In the genomic region with DNA sequence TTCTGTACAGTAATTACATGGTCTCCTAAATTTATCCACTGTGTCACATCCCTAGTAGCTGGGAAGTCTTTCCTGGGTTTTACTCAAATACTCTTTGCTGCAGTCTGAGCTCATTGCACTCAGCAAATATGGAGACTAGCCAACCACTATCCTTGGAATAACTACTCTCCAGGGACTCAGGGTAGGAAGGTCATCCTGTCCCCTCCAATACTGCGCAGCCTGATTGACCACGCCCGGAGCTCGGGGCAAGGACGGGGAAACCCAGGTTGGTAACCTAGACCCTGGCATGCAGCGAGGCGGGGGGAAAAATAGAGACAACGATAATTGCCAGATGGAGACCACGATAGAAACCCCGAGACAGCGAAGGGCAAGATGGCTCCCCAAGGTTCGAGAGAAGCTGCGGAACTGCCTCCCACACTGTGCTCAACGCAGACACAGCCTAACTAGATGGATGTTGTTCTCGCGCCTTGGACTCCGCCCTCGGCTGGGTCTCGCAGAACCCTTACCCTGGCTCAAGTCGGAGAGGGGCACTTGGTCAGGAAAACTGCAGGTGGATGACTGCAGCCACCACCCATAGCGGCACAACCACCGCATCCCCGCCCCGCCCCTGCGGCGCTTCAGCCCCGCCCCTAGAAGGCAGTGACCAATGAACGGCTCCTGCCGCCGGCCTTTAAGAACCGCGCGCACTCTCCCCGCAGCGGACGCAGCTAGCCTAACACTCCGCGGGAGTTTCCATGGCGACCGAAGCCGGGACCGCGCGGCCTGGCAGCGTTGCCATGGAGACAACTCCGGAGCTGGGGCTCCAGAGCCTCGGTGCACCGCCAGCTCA, we compare ENCODE assay signal across 8 mouse cellular contexts. TPM values are rescaled to one million over a fixed set of nuclear protein-coding genes. Genes with fewer than 3 reads are reported as not detected.
DNase-seq lines count a peak whose midpoint lies in the region; ATAC-seq lines count a peak whose summit lies in the region.

A gene (plus strand): TSS at position 700 of the 829 bp plus-strand sequence.

- peaks cover 39% of the 10 kb centered on the region for H3K4me1 ChIP-seq in megakaryocyte, embryonic 14.5 days

- ATAC-seq in common myeloid progenitor, adult 5-6 weeks (replicated peaks; ENCODE audit: low read depth, poor library complexity, severe bottlenecking): peak; percentile 93

- peak; percentile 99 for DNase-seq in ZHBTc4 (ENCODE audit: low read depth, low spot score)
- DNase-seq in gastrocnemius, adult 8-10 months (ENCODE audit: low spot score in 2 of 2): peak; percentile 66 to 79
- DNase-seq in hindlimb bud, embryonic 11.5 days (ENCODE audit: extremely low spot score, low read depth, low spot score): peak; percentile 67
- peak; percentile 86 to 98 for DNase-seq in left cerebral cortex, adult 8-10 months (ENCODE audit: low spot score in 2 of 2)
- DNase-seq in right cerebral cortex, postnatal 10 days (ENCODE audit: low spot score in 2 of 2): peak; percentile 99
- DNase-seq in urinary bladder, postnatal 25 days (ENCODE audit: low spot score): peak; percentile 78

- no peaks in the 10 kb centered on the region for H3K9me3 ChIP-seq in megakaryocyte, embryonic 14.5 days

- H3K36me3 ChIP-seq in megakaryocyte, embryonic 14.5 days (replicated peaks; ENCODE audit: low read length): no peaks in the 10 kb centered on the region

- H3K27me3 ChIP-seq in megakaryocyte, embryonic 14.5 days (replicated peaks): peaks cover 66% of the 10 kb centered on the region

- H3K4me3 ChIP-seq in megakaryocyte, embryonic 14.5 days (replicated peaks): peak within 1 kb of the TSS; percentile 92

RNA-seq across cellular contexts. Expression of the gene that starts here (rescaled TPM):
- under 0.01 TPM in 1 of 2 replicates, not detected in the other for total RNA-seq in common myeloid progenitor, adult 5-6 weeks (2017)
- total RNA-seq in gastrocnemius, adult 8-10 months (2022): 10 to 100 TPM in 3 of 4 experiments, 1 to 10 TPM in 1; 7.9 to 12.2 (median 10.8) TPM
- total RNA-seq in left cerebral cortex, adult 8-10 months (2022): 100 to 1,000 TPM; 617 to 748 (median 671) TPM
- polyA plus RNA-seq in megakaryocyte, embryonic 14.5 days (2012; ENCODE audit: insufficient read depth, low replicate concordance): 1.6 and 11.4 TPM in 2 replicates

Comparison
In these comparisons a context has a peak if more than half of its experiments do, and no peak if none do; other contexts are left out.
1. Peak in every context shown above with its lines: DNase-seq, ATAC-seq and H3K4me3 ChIP-seq.
2. RNA of the gene that starts here (total RNA-seq): 617 to 748 TPM in left cerebral cortex, adult 8-10 months; 7.9 to 12.2 TPM in gastrocnemius, adult 8-10 months and under 0.01 TPM in common myeloid progenitor, adult 5-6 weeks; every median in the first group is over 10 times any median in the second.
3. Peak in ATAC-seq in common myeloid progenitor, adult 5-6 weeks; RNA of the gene not detected or under 1 TPM.